Mouse (Mus musculus) embryonic stem cell, embryonic (primary cell): ENCODE measurements at regions not wholly inside any gene's neighbourhood (a gene's known extent, or its start where the extent isn't known, plus 50 kb on each side); places are given as distances from the start of the nearest gene placed in this dataset.

ENCODE experiments used
- CTCF ChIA-PET, 4 experiments: fragments of 300-600 bp in 2 of 4; fragments of 350-600 bp in 2 of 4; sonication (Branson Sonifier 250); formaldehyde crosslinking; loops; one replicate each; lab custom pipeline; 2022; ENCODE audit warnings: inconsistent platforms in 2 of 4; lab: Charles Lee
- POLR2A ChIA-PET, 4 experiments: fragments of 300-600 bp in 2 of 4; fragments of 350-600 bp in 2 of 4; sonication (Branson Sonifier 250); formaldehyde crosslinking; loops; one replicate each; lab custom pipeline; 2022; ENCODE audit warnings: antibody characterized with exemption in 4 of 4, inconsistent platforms in 1 of 4; lab: Charles Lee

GRCm38 (mm10) chr3:74787741-74788140 is 377.1 kb downstream of the Zbbx start:
- POLR2A ChIA-PET: no interaction called here

GRCm38 (mm10) chr3:74778337-74778736 is 386.5 kb downstream of the Zbbx start:
- POLR2A ChIA-PET: no interaction called here
- CTCF ChIA-PET: no interaction called here

More at GRCm38 (mm10) chr3:74787741-74788140, 377.1 kb downstream of the Zbbx start:
- CTCF ChIA-PET: no interaction called here

DNA sequence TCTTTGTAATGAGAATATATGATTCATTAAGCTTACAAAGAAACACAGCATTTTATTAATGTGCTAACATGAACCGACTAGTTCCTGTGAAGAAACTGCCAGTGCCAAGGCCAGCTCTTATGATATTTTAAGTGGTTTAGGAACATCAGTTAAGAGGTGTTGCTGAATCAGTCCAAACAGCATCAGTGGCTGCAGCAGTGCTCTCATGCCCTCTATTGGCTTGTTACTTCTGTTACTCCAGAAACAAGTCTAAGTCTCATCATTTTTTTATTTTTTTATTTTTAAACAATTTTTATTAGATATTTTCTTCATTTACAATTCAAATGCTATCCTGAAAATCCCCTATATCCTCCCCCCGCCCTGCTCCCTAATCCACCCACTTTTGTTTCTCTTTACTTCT is 422.7 kb downstream of the Zbbx start:
- POLR2A ChIA-PET: no interaction called here
- CTCF ChIA-PET: no interaction called here

DNA sequence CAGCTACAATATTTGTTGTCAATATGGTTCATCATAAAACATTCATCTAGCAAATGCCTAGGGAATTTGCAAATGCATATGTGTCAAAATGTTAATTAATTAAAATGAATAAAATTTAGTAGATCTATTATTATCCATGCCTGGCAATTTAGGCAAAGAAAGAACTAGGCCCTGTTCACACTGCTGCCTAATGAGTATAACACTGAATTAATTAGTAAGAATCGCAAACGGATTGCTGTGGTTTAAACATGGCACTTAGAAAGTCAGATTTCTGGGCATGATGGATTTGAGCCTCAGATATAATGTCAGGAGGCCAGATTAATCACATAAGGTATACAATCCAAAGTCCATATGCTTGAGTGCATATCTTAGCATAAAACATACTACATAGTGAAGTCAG is 425.1 kb downstream of the Zbbx start:
- POLR2A ChIA-PET: interaction anchor here in 1 of 4 experiments (0.9 kb wide), 1 partner anchor 65 kb away, joined by 3 read pairs; no protein-coding TSS in a partner anchor
- CTCF ChIA-PET: no interaction called here
